Mouse (Mus musculus) heart, embryonic 15.5 days (tissue): ENCODE measurements at regions not wholly inside any gene's neighbourhood (a gene's known extent, or its start where the extent isn't known, plus 50 kb on each side); places are given as distances from the start of the nearest gene placed in this dataset.

Experiments
- ATAC-seq: fragments of 200-750 bp; cut with Nextera tagmentation; replicated peaks from 2 replicates; pipeline ENCODE4 v1.8.0; 2017; ENCODE audit warnings: low read depth, moderate TSS enrichment; ENCODE audit not compliant: insufficient number of reproducible peaks, insufficient read depth, low FRiP score
- H3K27ac ChIP-seq: fragments of 300-500 bp; sonication (generic); 2 replicates; pipeline ENCODE4 v1.5.1; 2015; ENCODE audit warnings: mild to moderate bottlenecking, inconsistent platforms
- H3K27me3 ChIP-seq: fragments of 300-500 bp; sonication (generic); 2 replicates; pipeline ENCODE4 v1.6.1; 2015; ENCODE audit warnings: inconsistent platforms
- H3K36me3 ChIP-seq: fragments of 300-500 bp; sonication (generic); 2 replicates; pipeline ENCODE4 v1.6.1; 2015; ENCODE audit warnings: mild to moderate bottlenecking, inconsistent platforms
- H3K4me1 ChIP-seq: fragments of 300-500 bp; sonication (generic); replicated peaks from 2 replicates; pipeline ENCODE4 v1.6.1; 2015; ENCODE audit warnings: inconsistent platforms
- H3K4me2 ChIP-seq: fragments of 300-500 bp; sonication (generic); 2 replicates; pipeline ENCODE4 v1.6.1; 2015; ENCODE audit warnings: inconsistent platforms, mild to moderate bottlenecking, moderate library complexity
- H3K4me3 ChIP-seq: fragments of 300-500 bp; sonication (generic); 2 replicates; pipeline ENCODE4 v1.5.1; 2015; ENCODE audit warnings: mild to moderate bottlenecking, inconsistent platforms
- H3K9ac ChIP-seq: fragments of 300-500 bp; sonication (generic); 2 replicates; pipeline ENCODE4 v1.6.1; 2015; ENCODE audit warnings: mild to moderate bottlenecking, inconsistent platforms
- H3K9me3 ChIP-seq: fragments of 300-500 bp; sonication (generic); replicated peaks from 2 replicates; pipeline ENCODE4 v1.6.1; 2016; ENCODE audit warnings: inconsistent platforms
- WGBS: fragments of 180-500 bp; shearing (Covaris S2); methylation state at CpG from one replicate; pipeline ENCODE4 v1.1.7; 2015; ENCODE audit warnings: mixed read lengths; 5-methylcytosine and 5-hydroxymethylcytosine counted together

DNA sequence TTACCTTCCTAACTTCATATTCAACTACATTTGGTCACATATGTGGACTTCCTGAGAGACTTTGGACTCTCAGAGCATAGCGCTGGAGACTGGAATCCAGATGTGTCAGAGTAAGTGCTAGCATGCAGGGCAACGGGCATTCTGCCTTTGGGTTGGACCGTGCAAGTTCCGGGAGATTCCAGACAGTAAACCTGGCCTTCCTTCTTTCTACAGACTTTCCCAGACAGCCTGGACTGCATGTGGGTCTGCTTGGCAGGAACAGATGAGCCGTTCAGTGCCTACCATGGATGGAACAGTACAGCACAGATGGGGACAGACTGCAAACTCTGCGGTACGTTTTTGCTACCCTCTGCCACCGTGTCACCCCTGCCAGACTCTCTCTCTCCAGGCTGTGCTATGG lies 66.8 kb upstream of the Cnih3 start:
- Histone ChIP-seq H3K27ac (no peak overlapping the region), H3K27me3 (no peaks in the 10 kb centered on the region), H3K9me3 (no peaks in the 10 kb centered on the region), H3K4me3 (no peak overlapping the region), H3K36me3 (no peaks in the 10 kb centered on the region), H3K9ac (no peak overlapping the region), H3K4me1 (peaks cover 5% of the 10 kb centered on the region), H3K4me2 (no peak overlapping the region)
- WGBS = 85% methylated on average over 8 of the region's 8 CpGs
- ATAC-seq = no peak

DNA sequence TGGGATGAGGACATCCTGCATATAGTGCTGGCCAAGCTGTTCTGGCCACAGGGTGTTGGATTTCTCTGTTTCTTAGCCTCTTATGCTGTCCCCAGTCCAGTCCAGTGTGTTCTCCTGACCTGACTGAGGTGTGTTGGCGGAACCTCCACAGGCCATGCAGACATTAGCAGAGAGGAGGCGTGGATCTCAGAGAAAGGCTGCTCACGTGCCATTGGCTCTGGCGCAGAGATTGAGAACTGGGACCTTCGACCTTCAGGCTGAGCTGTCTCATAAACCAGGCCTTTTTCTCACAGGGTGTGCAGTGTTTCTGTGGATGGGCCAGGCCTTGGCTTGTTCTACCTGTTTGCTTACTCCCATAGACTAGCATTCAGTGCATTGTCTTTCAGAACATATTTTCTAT lies 66.3 kb upstream of the Cnih3 start:
- ATAC-seq = no peak
- WGBS = 77% methylated on average over 5 of the region's 5 CpGs
- Histone ChIP-seq H3K9ac (no peak overlapping the region), H3K9me3 (no peaks in the 10 kb centered on the region), H3K27me3 (no peaks in the 10 kb centered on the region), H3K4me2 (no peak overlapping the region), H3K4me3 (no peak overlapping the region), H3K27ac (no peak overlapping the region), H3K36me3 (no peaks in the 10 kb centered on the region), H3K4me1 (peaks cover 5% of the 10 kb centered on the region)

DNA sequence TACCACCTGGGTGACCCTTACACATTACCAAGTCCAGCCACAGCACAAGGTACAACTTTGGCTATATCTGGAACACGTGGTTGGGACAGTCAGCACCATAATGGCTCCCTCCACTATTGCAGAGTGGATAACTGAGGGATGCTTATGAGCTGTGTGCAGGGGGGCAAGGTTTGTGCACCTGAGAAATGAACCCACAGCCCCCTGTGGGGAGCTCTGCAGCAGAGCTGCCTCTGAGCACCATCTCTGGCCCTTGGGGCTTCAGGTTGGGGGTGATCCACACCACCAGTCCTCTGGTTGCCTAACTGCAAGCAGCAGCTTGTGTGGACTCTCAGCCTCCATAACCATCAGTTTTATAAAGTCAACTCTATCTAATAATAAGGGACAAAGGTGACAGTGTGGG lies 65.3 kb upstream of the Cnih3 start:
- H3K27me3 ChIP-seq = no peaks in the 10 kb centered on the region
- no peak overlapping the region for H3K9ac ChIP-seq
- H3K36me3 ChIP-seq = no peaks in the 10 kb centered on the region
- no peak overlapping the region for H3K27ac ChIP-seq
- no peaks in the 10 kb centered on the region for H3K9me3 ChIP-seq
- H3K4me3 ChIP-seq = no peak overlapping the region
- 74% methylated on average over 1 of the region's 1 CpGs for WGBS
- peaks cover 5% of the 10 kb centered on the region for H3K4me1 ChIP-seq
- no peak overlapping the region for H3K4me2 ChIP-seq
- no peak for ATAC-seq

- Histone ChIP-seq H3K27ac (no peak overlapping the region), H3K9me3 (no peaks in the 10 kb centered on the region), H3K9ac (no peak overlapping the region), H3K27me3 (no peaks in the 10 kb centered on the region), H3K4me2 (no peak overlapping the region), H3K4me3 (no peak overlapping the region), H3K36me3 (no peaks in the 10 kb centered on the region), H3K4me1 (peaks cover 5% of the 10 kb centered on the region)
- 45% methylated on average over 13 of the region's 13 CpGs for WGBS
- no peak for ATAC-seq
Measured at GRCm38 (mm10) chr1:181289385-181290035, 62.9 kb upstream of the Cnih3 start.

DNA sequence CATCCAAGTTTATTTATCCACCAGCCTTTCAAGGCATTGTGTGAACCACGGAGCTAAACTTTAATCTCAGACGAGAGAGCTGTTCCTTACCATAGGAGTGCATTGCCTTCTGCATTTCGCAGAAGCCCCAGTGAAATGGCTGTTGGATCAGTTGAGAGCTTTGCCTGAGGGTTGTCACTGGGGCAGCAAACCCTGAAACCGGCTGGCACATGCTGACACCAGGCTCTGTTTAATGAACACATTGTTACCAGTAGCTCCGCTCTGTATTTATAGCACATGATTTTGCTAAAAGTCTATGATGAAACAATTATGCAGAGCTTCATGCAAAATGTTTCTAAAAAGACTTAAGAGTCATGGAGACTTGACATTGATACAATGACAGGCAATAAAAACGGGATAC lies 61.2 kb upstream of the Cnih3 start:
- H3K4me3 ChIP-seq = no peak overlapping the region
- H3K27ac ChIP-seq = no peak overlapping the region
- no peak overlapping the region for H3K4me2 ChIP-seq
- H3K9ac ChIP-seq = no peak overlapping the region
- no peak for ATAC-seq
- H3K36me3 ChIP-seq = no peaks in the 10 kb centered on the region
- no peaks in the 10 kb centered on the region for H3K9me3 ChIP-seq
- H3K27me3 ChIP-seq = no peaks in the 10 kb centered on the region
- H3K4me1 ChIP-seq = peaks cover 5% of the 10 kb centered on the region
- 69% methylated on average over 6 of the region's 6 CpGs for WGBS

- ATAC-seq = no peak
- Histone ChIP-seq H3K27me3 (no peaks in the 10 kb centered on the region), H3K9ac (no peak overlapping the region), H3K4me2 (no peak overlapping the region), H3K4me1 (peaks cover 5% of the 10 kb centered on the region), H3K36me3 (no peaks in the 10 kb centered on the region), H3K27ac (no peak overlapping the region), H3K9me3 (no peaks in the 10 kb centered on the region), H3K4me3 (no peak overlapping the region)
- WGBS = 83% methylated on average over 5 of the region's 5 CpGs
Measured at GRCm38 (mm10) chr1:181291966-181292365, 60.5 kb upstream of the Cnih3 start.

- Histone ChIP-seq H3K36me3 (no peaks in the 10 kb centered on the region), H3K9me3 (no peaks in the 10 kb centered on the region), H3K27ac (no peak overlapping the region), H3K4me3 (no peak overlapping the region), H3K9ac (no peak overlapping the region), H3K27me3 (no peaks in the 10 kb centered on the region), H3K4me1 (peaks cover 5% of the 10 kb centered on the region), H3K4me2 (no peak overlapping the region)
- no peak for ATAC-seq
- 79% methylated on average over 16 of the region's 16 CpGs for WGBS
Measured at GRCm38 (mm10) chr1:181293079-181293865, 59.2 kb upstream of the Cnih3 start.

DNA sequence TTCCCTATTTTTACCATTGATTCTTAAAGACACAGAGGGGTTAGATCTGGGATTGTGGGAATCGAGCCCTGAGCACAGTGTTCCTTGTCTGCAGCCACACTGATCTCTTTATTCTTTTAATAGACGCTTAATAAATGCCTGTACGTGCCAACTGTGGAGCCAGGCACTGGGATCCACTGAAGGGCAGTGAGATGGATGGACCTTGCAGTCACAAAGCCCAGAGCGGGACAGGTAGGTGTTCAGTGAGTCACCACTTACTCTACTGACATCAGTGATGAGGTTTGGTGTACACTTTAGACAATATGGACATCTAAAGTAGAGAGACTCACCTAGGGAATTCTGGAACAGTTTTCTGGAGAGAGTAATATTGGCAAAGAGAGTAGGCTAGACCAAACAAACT lies 56.8 kb upstream of the Cnih3 start:
- no peak overlapping the region for H3K27ac ChIP-seq
- H3K9me3 ChIP-seq = no peaks in the 10 kb centered on the region
- no peaks in the 10 kb centered on the region for H3K27me3 ChIP-seq
- ATAC-seq = no peak
- no peak overlapping the region for H3K4me3 ChIP-seq
- no peak overlapping the region for H3K4me2 ChIP-seq
- no peaks in the 10 kb centered on the region for H3K4me1 ChIP-seq
- H3K36me3 ChIP-seq = no peaks in the 10 kb centered on the region
- no peak overlapping the region for H3K9ac ChIP-seq
- 81% methylated on average over 4 of the region's 4 CpGs for WGBS

DNA sequence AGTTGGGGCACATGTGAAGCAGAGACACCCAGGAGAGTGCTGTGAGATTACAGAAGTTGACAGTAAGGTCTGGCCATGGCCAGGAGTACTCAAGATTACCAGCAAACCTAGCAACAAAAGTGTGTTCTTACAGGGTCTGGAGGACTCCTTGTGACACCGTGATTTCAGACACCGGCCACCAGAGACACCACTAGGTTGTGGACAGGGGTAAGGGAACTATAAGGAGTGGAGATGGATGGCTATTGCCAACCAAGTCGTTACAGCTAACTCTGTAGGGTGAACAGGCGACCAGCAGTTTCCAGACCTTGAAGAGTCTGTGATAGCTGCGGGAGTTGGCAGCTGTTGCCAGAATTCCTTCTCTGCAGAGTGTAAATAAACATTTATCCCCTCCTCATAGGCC lies 54.4 kb upstream of the Cnih3 start:
- no peak overlapping the region for H3K27ac ChIP-seq
- no peak overlapping the region for H3K4me2 ChIP-seq
- no peak overlapping the region for H3K9ac ChIP-seq
- H3K27me3 ChIP-seq = no peaks in the 10 kb centered on the region
- H3K36me3 ChIP-seq = no peaks in the 10 kb centered on the region
- H3K9me3 ChIP-seq = no peaks in the 10 kb centered on the region
- no peak overlapping the region for H3K4me3 ChIP-seq
- H3K4me1 ChIP-seq = no peaks in the 10 kb centered on the region
- no peak for ATAC-seq
- WGBS = 54% methylated on average over 5 of the region's 5 CpGs

DNA sequence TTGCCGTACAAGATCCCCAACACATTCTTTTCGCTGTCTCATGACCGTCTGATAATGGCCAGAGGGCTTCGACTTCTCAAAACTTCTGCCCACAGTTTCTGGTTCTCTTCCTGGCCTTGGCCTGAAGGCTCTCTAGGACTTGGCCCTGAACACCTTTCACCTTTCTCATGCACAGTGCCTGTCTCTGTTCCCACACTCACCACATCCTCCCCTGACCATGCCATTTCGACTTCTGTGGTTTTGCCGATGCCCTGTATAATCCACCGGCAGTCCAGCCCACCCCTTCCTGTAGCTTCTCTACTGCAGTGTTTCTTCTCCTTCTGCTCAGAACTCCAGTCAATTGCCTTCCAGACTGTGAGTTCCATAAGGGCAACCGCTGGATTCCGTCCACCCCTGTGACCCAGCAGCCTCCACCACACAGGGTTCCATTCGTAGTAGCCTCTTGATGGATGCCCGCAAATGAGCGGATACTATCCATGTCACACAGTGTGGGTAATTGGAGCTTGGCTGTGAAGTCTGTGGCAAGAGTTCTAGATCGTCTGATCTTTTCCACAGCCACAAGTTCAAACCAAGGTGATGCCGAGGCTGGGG lies 53.3 kb upstream of the Cnih3 start:
- Histone ChIP-seq H3K9ac (no peak overlapping the region), H3K4me2 (no peak overlapping the region), H3K9me3 (no peaks in the 10 kb centered on the region), H3K27ac (no peak overlapping the region), H3K27me3 (no peaks in the 10 kb centered on the region), H3K4me1 (no peaks in the 10 kb centered on the region), H3K36me3 (no peaks in the 10 kb centered on the region), H3K4me3 (no peak overlapping the region)
- no peak for ATAC-seq
- 74% methylated on average over 14 of the region's 14 CpGs for WGBS

- H3K9ac ChIP-seq = no peak overlapping the region
- no peak overlapping the region for H3K27ac ChIP-seq
- H3K27me3 ChIP-seq = no peaks in the 10 kb centered on the region
Measured at GRCm38 (mm10) chr1:181299826-181300225, 52.6 kb upstream of the Cnih3 start.

GRCm38 (mm10) chr1:181302151-181302550 lies 50.3 kb upstream of the Cnih3 start:
- Histone ChIP-seq H3K4me1 (no peaks in the 10 kb centered on the region), H3K4me2 (no peak overlapping the region), H3K9ac (no peak overlapping the region), H3K9me3 (no peaks in the 10 kb centered on the region), H3K27ac (no peak overlapping the region), H3K4me3 (no peak overlapping the region), H3K36me3 (no peaks in the 10 kb centered on the region), H3K27me3 (no peaks in the 10 kb centered on the region)
- 93% methylated on average over 17 of the region's 17 CpGs for WGBS
- ATAC-seq = no peak

More at GRCm38 (mm10) chr1:181299826-181300225, 52.6 kb upstream of the Cnih3 start:
- H3K36me3 ChIP-seq = no peaks in the 10 kb centered on the region
- no peaks in the 10 kb centered on the region for H3K9me3 ChIP-seq
- H3K4me2 ChIP-seq = no peak overlapping the region
- WGBS = 83% methylated on average over 6 of the region's 6 CpGs
- H3K4me1 ChIP-seq = no peaks in the 10 kb centered on the region
- ATAC-seq = no peak
- H3K4me3 ChIP-seq = no peak overlapping the region
